Mouse (Mus musculus) kidney, embryonic 16.5 days (tissue): ENCODE measurements around the gene Obsl1. TPM values are rescaled to one million over a fixed set of nuclear protein-coding genes. Genes with fewer than 3 reads are reported as not detected.

Experiments
- ATAC-seq: fragments of 200-750 bp; cut with Nextera tagmentation; 2 replicates; pipeline ENCODE4 v1.8.0; 2017; ENCODE audit warnings: moderate TSS enrichment; ENCODE audit not compliant: low FRiP score, low TSS enrichment
- H3K27ac ChIP-seq: fragments of 300-500 bp; sonication (generic); 2 replicates; pipeline ENCODE4 v1.5.1; 2014; ENCODE audit warnings: low read length
- H3K27me3 ChIP-seq: fragments of 300-500 bp; sonication (generic); 2 replicates; pipeline ENCODE4 v1.6.1; 2014; ENCODE audit warnings: low read length, control low read depth, mixed read lengths; ENCODE audit not compliant: insufficient read depth
- H3K36me3 ChIP-seq: fragments of 300-500 bp; sonication (generic); 2 replicates; pipeline ENCODE4 v1.6.1; 2014; ENCODE audit warnings: low read length, control low read depth, mixed read lengths; ENCODE audit not compliant: insufficient read depth
- H3K4me1 ChIP-seq: fragments of 300-500 bp; sonication (generic); 2 replicates; pipeline ENCODE4 v1.6.1; 2014; ENCODE audit warnings: low read length, control low read depth, mixed read lengths; ENCODE audit not compliant: insufficient read depth
- H3K4me2 ChIP-seq: fragments of 300-500 bp; sonication (generic); replicated peaks from 2 replicates; pipeline ENCODE4 v1.6.1; 2014; ENCODE audit warnings: low read depth, low read length
- H3K4me3 ChIP-seq: fragments of 300-500 bp; sonication (generic); 2 replicates; pipeline ENCODE4 v1.5.1; 2014; ENCODE audit warnings: mild to moderate bottlenecking, low read length
- H3K9ac ChIP-seq: fragments of 300-500 bp; sonication (generic); replicated peaks from 2 replicates; pipeline ENCODE4 v1.6.1; 2014; ENCODE audit warnings: low read length
- H3K9me3 ChIP-seq: fragments of 300-500 bp; sonication (generic); 2 replicates; pipeline ENCODE4 v1.6.1; 2016; ENCODE audit warnings: low read length, control low read depth
- WGBS: fragments of 180-500 bp; shearing (Covaris S2); extraction: QIAGEN DNeasy Blood & Tissue Kit; methylation state at CpG from one replicate; pipeline ENCODE4 v1.1.7; 2014; 5-methylcytosine and 5-hydroxymethylcytosine counted together
- polyA plus RNA-seq: library from polyadenylated mRNA; unstranded; fragments of >200 nt; fragmentation: Nextera tagmentation; extraction: Ambion mirVana; gene quantifications from 2 replicates; pipeline ENCODE4 v1.2.1, GENCODE M21; 2015

Obsl1 gene
- polyA plus RNA-seq, 1 experiment from 2014 or later, result 60.9 TPM

GRCm38 (mm10) chr1:75504256-75505045 is 1.8 kb downstream of the Obsl1 start:
- Histone ChIP-seq H3K9ac (peak overlapping the region; percentile 86; the same call in 1 of the 2 replicates), H3K27me3 (no peaks in the 10 kb centered on the region), H3K9me3 (no peaks in the 10 kb centered on the region), H3K4me1 (peaks cover 37% of the 10 kb centered on the region), H3K36me3 (peaks cover 38% of the 10 kb centered on the region), H3K4me3 (peak overlapping the region; percentile 67), H3K27ac (no peak overlapping the region), H3K4me2 (peak overlapping the region; percentile 96)
- no peak for ATAC-seq
- 52% methylated on average over 9 of the region's 9 CpGs for WGBS

DNA sequence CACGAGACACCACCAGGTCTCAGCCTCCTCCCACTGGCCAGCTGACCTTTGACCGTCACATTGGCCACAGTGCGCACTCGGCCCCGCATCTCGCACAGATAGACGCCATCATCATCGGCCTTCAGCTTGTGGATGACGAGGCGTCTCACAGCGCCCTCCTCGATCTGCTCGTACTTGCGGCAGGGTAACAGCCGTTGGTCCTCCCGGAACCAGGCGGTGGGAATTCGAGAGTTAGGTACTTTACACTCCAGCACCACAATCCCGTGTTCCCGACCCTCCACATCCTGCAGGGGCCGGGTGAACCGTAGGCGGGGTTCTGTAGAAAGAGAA is 2.6 kb downstream of the Obsl1 start:
- H3K4me3 ChIP-seq, result no peak overlapping the region
- peak overlapping the region; percentile 96; the same call in 1 of the 2 replicates for H3K4me2 ChIP-seq
- WGBS, result 71% methylated on average over 23 of the region's 23 CpGs
- H3K27ac ChIP-seq, result no peak overlapping the region
- no peak for ATAC-seq
- no peaks in the 10 kb centered on the region for H3K27me3 ChIP-seq
- H3K9ac ChIP-seq, result no peak overlapping the region
- H3K36me3 ChIP-seq, result peaks cover 45% of the 10 kb centered on the region
- peaks cover 37% of the 10 kb centered on the region for H3K4me1 ChIP-seq
- no peaks in the 10 kb centered on the region for H3K9me3 ChIP-seq

- ATAC-seq, result no peak
- H3K36me3 ChIP-seq, result peaks cover 51% of the 10 kb centered on the region
- no peak overlapping the region for H3K27ac ChIP-seq
- H3K9ac ChIP-seq, result no peak overlapping the region
- H3K9me3 ChIP-seq, result no peaks in the 10 kb centered on the region
- no peak overlapping the region for H3K4me2 ChIP-seq
- H3K4me3 ChIP-seq, result no peak overlapping the region
- WGBS, result 84% methylated on average over 24 of the region's 25 CpGs
- H3K27me3 ChIP-seq, result no peaks in the 10 kb centered on the region
- H3K4me1 ChIP-seq, result peaks cover 37% of the 10 kb centered on the region
Measured at GRCm38 (mm10) chr1:75502945-75503650, 3.2 kb downstream of the Obsl1 start.

GRCm38 (mm10) chr1:75501905-75502304 is 4.3 kb downstream of the Obsl1 start:
- ATAC-seq, result no peak
- WGBS, result 97% methylated on average over 9 of the region's 9 CpGs
- no peak overlapping the region for H3K4me2 ChIP-seq
- H3K4me3 ChIP-seq, result no peak overlapping the region
- peaks cover 61% of the 10 kb centered on the region for H3K36me3 ChIP-seq
- H3K27me3 ChIP-seq, result no peaks in the 10 kb centered on the region
- H3K9ac ChIP-seq, result no peak overlapping the region
- H3K9me3 ChIP-seq, result no peaks in the 10 kb centered on the region
- H3K4me1 ChIP-seq, result peaks cover 28% of the 10 kb centered on the region
- H3K27ac ChIP-seq, result no peak overlapping the region

GRCm38 (mm10) chr1:75499441-75499840 is 6.8 kb downstream of the Obsl1 start:
- Histone ChIP-seq H3K4me2 (no peak overlapping the region), H3K27ac (no peak overlapping the region), H3K4me1 (peaks cover 19% of the 10 kb centered on the region), H3K27me3 (no peaks in the 10 kb centered on the region), H3K4me3 (no peak overlapping the region), H3K9ac (no peak overlapping the region), H3K36me3 (peaks cover 65% of the 10 kb centered on the region), H3K9me3 (no peaks in the 10 kb centered on the region)
- WGBS, result 87% methylated on average over 7 of the region's 7 CpGs
- ATAC-seq, result no peak

DNA sequence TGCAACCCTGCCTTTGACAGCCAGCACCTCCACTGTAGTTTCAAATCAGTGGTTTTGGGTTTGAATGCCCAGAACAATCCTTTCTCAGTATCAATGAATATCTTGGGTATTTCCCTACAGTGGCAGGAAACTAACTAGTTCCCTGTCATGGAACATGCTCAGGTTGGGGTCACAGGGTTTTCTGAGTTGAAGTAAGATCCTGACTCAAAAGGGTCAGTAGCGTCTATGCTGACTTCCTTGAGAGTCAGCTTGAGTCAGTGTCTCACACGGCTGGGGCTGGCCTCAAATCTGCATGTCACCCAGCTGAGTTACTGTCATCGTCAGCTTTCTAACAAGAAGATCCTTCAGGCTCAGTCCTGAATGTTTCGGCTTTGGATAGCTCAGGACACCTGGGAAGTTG is 7.4 kb downstream of the Obsl1 start:
- no peak overlapping the region for H3K4me2 ChIP-seq
- H3K27ac ChIP-seq, result no peak overlapping the region
- no peak overlapping the region for H3K9ac ChIP-seq
- no peaks in the 10 kb centered on the region for H3K27me3 ChIP-seq
- H3K36me3 ChIP-seq, result peaks cover 65% of the 10 kb centered on the region
- 84% methylated on average over 4 of the region's 4 CpGs for WGBS
- H3K9me3 ChIP-seq, result no peaks in the 10 kb centered on the region
- no peak for ATAC-seq
- no peak overlapping the region for H3K4me3 ChIP-seq
- H3K4me1 ChIP-seq, result peaks cover 13% of the 10 kb centered on the region

GRCm38 (mm10) chr1:75494878-75495548 is 11.2 kb downstream of the Obsl1 start:
- Histone ChIP-seq H3K9ac (peak overlapping the region; percentile 19; the same call in 1 of the 2 replicates), H3K27me3 (peaks cover 2% of the 10 kb centered on the region; the same call in 1 of the 2 replicates), H3K4me2 (no peak overlapping the region), H3K36me3 (peaks cover 58% of the 10 kb centered on the region), H3K4me3 (no peak overlapping the region), H3K4me1 (peaks cover 6% of the 10 kb centered on the region), H3K27ac (peak overlapping the region; percentile 15; the same call in 1 of the 2 replicates), H3K9me3 (no peaks in the 10 kb centered on the region)
- WGBS, result 22% methylated on average over 12 of the region's 12 CpGs
- ATAC-seq, result peak; percentile 60; the same call in 1 of the 2 replicates

DNA sequence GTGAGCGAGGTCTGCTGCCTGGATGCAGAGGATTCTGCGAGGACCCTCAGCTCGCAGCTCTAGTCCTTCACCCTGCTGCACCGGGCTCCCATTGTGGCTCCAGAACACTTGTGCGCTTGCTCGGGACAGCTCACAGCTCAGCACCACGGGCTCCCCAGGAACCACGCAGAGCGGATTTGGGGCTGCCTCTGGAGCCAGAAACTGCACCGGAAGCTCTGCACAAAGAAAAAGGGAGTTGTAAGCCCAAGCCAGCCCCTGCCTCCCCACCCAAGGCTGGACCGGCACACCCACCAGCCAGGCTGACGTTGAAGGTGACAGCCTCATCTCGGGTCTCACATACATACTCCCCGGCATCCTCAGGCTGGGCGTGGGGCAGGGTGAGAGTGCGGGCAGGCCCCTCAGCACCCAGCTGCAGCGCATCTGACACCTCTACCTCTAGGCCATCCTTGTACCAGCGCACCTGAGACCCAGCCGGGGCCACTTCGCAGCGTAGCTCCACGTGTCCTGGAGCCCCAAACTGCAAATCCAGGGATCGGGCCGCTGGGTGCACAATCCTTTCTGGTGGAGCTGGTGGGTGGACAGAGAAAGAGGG is 13.6 kb downstream of the Obsl1 start:
- no peak overlapping the region for H3K27ac ChIP-seq
- H3K4me1 ChIP-seq, result peaks cover 10% of the 10 kb centered on the region
- no peaks in the 10 kb centered on the region for H3K9me3 ChIP-seq
- 64% methylated on average over 24 of the region's 24 CpGs for WGBS
- peaks cover 18% of the 10 kb centered on the region for H3K27me3 ChIP-seq
- peaks cover 43% of the 10 kb centered on the region for H3K36me3 ChIP-seq
- H3K4me3 ChIP-seq, result no peak overlapping the region
- H3K9ac ChIP-seq, result no peak overlapping the region
- ATAC-seq, result no peak
- no peak overlapping the region for H3K4me2 ChIP-seq

GRCm38 (mm10) chr1:75490785-75491551 is 15.3 kb downstream of the Obsl1 start:
- no peaks in the 10 kb centered on the region for H3K9me3 ChIP-seq
- ATAC-seq, result no peak
- 91% methylated on average over 34 of the region's 34 CpGs for WGBS
- H3K36me3 ChIP-seq, result peaks cover 33% of the 10 kb centered on the region
- no peak overlapping the region for H3K4me2 ChIP-seq
- H3K9ac ChIP-seq, result no peak overlapping the region
- H3K27me3 ChIP-seq, result peaks cover 31% of the 10 kb centered on the region
- H3K4me1 ChIP-seq, result peaks cover 22% of the 10 kb centered on the region
- H3K4me3 ChIP-seq, result no peak overlapping the region
- no peak overlapping the region for H3K27ac ChIP-seq
